Mouse (Mus musculus) myocyte (in vitro differentiated cells): ENCODE data around the gene Rpl36-ps4. TPM values are rescaled to one million over a fixed set of nuclear protein-coding genes. Genes with fewer than 3 reads are reported as not detected.

Source experiments
- H3K27me3 ChIP-seq: one replicate; pipeline ENCODE4 v1.6.1; 2011; ENCODE audit not compliant: control insufficient read depth, insufficient read depth, insufficient read length
- H3K36me3 ChIP-seq: one replicate; pipeline ENCODE4 v1.6.1; 2011; ENCODE audit not compliant: control insufficient read depth, insufficient read depth
- H3K4me2 ChIP-seq: one replicate; pipeline ENCODE4 v1.6.1; 2011; ENCODE audit warnings: low read depth, control low read depth
- H3K4me3 ChIP-seq: one replicate; pipeline ENCODE4 v1.5.1; 2011; ENCODE audit warnings: mild to moderate bottlenecking, control low read depth, moderate library complexity
- H3K79me2 ChIP-seq: one replicate; pipeline ENCODE4 v1.6.1; 2011; ENCODE audit not compliant: control insufficient read depth, insufficient read depth
- H3ac ChIP-seq: one replicate; pipeline ENCODE4 v1.6.1; 2011; ENCODE audit not compliant: control insufficient read depth, insufficient read length
- CEBPB ChIP-seq: IDR thresholded peaks from 2 replicates; pipeline ENCODE4 v1.6.1; 2011; ENCODE audit warnings: mild to moderate bottlenecking, moderate library complexity; ENCODE audit not compliant: poor library complexity, insufficient read depth, severe bottlenecking
- E2F4 ChIP-seq: IDR thresholded peaks from one replicate; pipeline ENCODE4 v1.6.1; 2011; ENCODE audit warnings: mild to moderate bottlenecking, control low read depth, moderate library complexity; ENCODE audit not compliant: insufficient read depth
- MAX ChIP-seq: IDR thresholded peaks from one replicate; pipeline ENCODE4 v1.6.1; 2011; ENCODE audit warnings: low read depth, mild to moderate bottlenecking, control low read depth
- MYOD1 ChIP-seq, 3 experiments: IDR thresholded peaks; one replicate each; pipeline ENCODE4 v1.6.1; 2011; ENCODE audit warnings: control low read depth in 2 of 3, low read depth in 2 of 3, mild to moderate bottlenecking in 2 of 3, moderate library complexity in 1 of 3; ENCODE audit not compliant: insufficient read length in 2 of 3, control insufficient read depth in 1 of 3
- MYOG ChIP-seq, 3 experiments: IDR thresholded peaks; one replicate each; pipeline ENCODE4 v1.6.1; 2011; ENCODE audit warnings: control low read depth in 2 of 3, low read depth in 2 of 3, mild to moderate bottlenecking in 2 of 3; ENCODE audit not compliant: insufficient read length in 2 of 3, control insufficient read depth in 1 of 3, insufficient read depth in 1 of 3
- POLR2A ChIP-seq: IDR thresholded peaks from one replicate; pipeline ENCODE4 v1.6.1; 2011; ENCODE audit warnings: low read depth, mild to moderate bottlenecking, control low read depth, moderate library complexity; ENCODE audit not compliant: insufficient read length
- POLR2AphosphoS2 ChIP-seq: IDR thresholded peaks from one replicate; pipeline ENCODE4 v1.6.1; 2011; ENCODE audit warnings: low read depth, control low read depth; ENCODE audit not compliant: insufficient read length
- REST ChIP-seq: IDR thresholded peaks from one replicate; pipeline ENCODE4 v1.6.1; 2011; ENCODE audit warnings: mild to moderate bottlenecking, control low read depth, moderate library complexity; ENCODE audit not compliant: insufficient read depth, insufficient read length
- SRF ChIP-seq: IDR thresholded peaks from one replicate; pipeline ENCODE4 v1.6.1; 2011; ENCODE audit warnings: low read depth; ENCODE audit not compliant: control insufficient read depth, insufficient read length
- TCF12 ChIP-seq: IDR thresholded peaks from one replicate; pipeline ENCODE4 v1.6.1; 2011; ENCODE audit warnings: mild to moderate bottlenecking, control low read depth; ENCODE audit not compliant: poor library complexity, insufficient read depth, severe bottlenecking
- TCF3 ChIP-seq: IDR thresholded peaks from one replicate; pipeline ENCODE4 v1.6.1; 2011; ENCODE audit warnings: low read depth, control low read depth; ENCODE audit not compliant: insufficient read length
- USF1 ChIP-seq: IDR thresholded peaks from one replicate; pipeline ENCODE4 v1.6.1; 2011; ENCODE audit warnings: low read depth, mild to moderate bottlenecking, control low read depth, moderate library complexity
- polyA plus RNA-seq: library from polyadenylated mRNA; unstranded; fragments of >200 nt; fragmentation: generic; extraction: Trizol; gene quantifications from one replicate; pipeline ENCODE4 v1.2.1, GENCODE M21; 2012; ENCODE audit warnings: missing spikeins

The Rpl36-ps4 gene
- polyA plus RNA-seq, 1 experiment, result not detected

DNA sequence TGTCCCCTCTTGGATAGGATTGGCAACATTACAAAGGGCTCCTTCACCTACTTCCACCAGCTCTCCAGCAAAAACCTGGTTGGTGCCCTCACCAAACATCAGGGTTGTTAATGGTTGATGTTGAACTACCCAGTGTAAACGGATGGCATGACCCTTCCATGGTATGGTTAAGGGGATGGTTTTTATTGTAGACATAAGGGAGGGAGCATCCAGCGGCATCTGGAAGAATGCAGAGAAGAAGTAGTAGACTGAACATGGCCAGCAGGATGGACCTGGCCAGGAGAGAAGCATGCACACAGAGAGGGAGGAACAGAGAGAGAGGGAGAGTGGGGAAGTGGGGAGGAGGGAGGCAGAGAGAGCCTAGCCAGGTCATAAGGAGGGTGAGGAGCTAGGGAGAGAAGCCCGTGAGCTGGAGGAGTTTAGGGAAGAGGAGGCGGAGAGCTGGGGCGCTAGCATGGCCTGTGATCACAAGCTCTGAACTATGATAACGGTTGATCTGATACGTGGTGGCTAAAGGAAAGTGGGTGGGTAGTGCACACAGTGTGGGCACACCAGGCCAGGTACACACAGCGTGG lies 45.3 kb upstream of the Rpl36-ps4 start:
- H3K4me2 ChIP-seq, result no peak overlapping the region
- H3K27me3 ChIP-seq, result no peaks in the 10 kb centered on the region
- no peak overlapping the region for H3ac ChIP-seq
- H3K79me2 ChIP-seq, result no peaks in the 10 kb centered on the region
- H3K4me3 ChIP-seq, result no peak overlapping the region
- no peaks in the 10 kb centered on the region for H3K36me3 ChIP-seq
- TF ChIP-seq MAX (no peak), CEBPB (no peak), MYOG (IDR thresholded peaks at IDR 0.05; ENCODE audit: control insufficient read depth in 1 of 3, insufficient read depth in 1 of 3, insufficient read length in 2 of 3, low read depth in 2 of 3) (no peak), POLR2AphosphoS2 (no peak), REST (no peak), TCF3 (no peak), MYOD1 (IDR thresholded peaks at IDR 0.05; ENCODE audit: control insufficient read depth in 1 of 3, insufficient read length in 2 of 3, low read depth in 2 of 3) (no peak), POLR2A (no peak), USF1 (no peak), E2F4 (no peak), SRF (no peak), TCF12 (no peak)

DNA sequence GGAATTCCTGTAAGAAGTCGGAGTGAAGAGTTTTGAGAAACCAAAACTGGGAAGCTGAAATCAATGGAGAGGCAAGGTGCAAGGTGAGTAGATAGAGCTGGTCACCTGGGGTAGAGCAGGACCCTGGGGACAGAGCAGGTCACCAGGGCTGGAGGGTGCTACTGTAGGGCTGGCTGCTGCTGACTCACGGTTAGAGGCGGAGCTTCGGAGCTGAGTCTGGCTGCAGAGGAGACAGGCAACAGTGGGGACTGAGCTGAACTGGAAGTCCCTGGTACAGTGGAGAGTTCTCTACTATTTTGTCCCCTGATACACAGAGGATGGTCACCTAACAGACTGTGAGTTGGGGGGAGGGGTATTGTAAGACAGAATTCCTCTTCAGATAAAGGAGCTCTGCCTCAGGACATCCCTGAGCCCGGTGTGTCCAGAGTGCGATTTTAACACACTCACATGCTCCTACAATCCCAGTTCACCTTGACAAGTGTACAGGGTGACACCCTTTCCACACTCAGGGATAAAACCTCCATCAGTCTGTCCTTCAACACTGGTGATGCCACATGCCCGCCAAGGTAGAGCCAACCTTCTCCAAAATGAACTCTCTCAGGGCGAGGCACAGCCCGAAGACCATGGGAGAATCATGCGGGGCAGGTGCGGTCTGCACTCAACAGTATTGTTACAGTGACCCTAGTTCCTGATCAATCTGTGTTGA lies 44.3 kb upstream of the Rpl36-ps4 start:
- no peak for TF ChIP-seq E2F4
- Histone ChIP-seq H3K27me3 (no peaks in the 10 kb centered on the region), H3K4me3 (no peak overlapping the region), H3ac (no peak overlapping the region), H3K36me3 (no peaks in the 10 kb centered on the region), H3K4me2 (no peak overlapping the region), H3K79me2 (no peaks in the 10 kb centered on the region)

DNA sequence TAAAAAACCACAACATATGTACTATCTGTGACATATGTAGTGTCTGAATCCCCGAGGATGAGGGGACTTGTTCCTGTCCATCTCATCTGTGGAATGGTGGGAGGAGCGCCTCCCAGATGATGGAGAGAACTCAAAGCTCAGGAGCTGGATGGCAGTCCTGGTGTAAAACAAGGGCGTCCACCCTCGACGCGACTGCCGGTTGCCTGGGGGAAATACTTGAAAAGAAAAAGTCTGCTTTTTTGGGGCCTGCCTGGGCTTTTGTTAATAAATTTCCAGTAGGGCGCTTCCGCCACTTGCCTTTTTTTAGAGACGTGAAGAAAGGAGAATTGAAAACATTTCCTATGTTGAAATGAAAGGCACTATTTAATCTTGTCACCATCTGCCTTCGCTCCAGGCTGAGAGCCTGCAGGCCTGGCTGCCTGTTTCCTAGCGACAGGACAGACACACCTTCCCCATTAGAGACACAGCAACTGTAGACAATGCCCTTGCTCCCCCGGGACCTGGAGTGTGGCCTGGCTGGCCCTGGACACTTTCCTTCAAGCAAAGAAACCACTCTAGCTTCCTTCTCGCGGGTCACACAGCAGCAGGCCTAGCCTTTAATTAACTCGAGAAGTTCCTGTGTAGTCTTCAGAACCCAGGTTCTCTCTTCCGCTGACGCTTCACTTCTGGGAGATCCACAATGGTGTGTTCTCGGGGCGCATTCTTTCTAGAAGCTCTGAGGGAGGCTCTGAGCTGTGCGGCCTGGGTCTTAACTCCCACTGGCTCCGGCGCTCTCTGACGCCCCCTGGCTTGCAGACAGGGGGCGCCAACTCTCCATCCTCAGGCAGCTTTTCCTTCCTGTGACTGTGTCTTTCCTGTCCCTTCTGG lies 43.3 kb upstream of the Rpl36-ps4 start:
- H3K27me3 ChIP-seq, result no peaks in the 10 kb centered on the region
- TF ChIP-seq SRF (no peak), MAX (no peak), USF1 (no peak), POLR2AphosphoS2 (no peak), CEBPB (no peak), TCF12 (no peak), MYOD1 (IDR thresholded peaks at IDR 0.05; ENCODE audit: control insufficient read depth in 1 of 3, insufficient read length in 2 of 3, low read depth in 2 of 3) (no peak), POLR2A (no peak), MYOG (IDR thresholded peaks at IDR 0.05; ENCODE audit: control insufficient read depth in 1 of 3, insufficient read depth in 1 of 3, insufficient read length in 2 of 3, low read depth in 2 of 3) (no peak), E2F4 (no peak), TCF3 (no peak)

DNA sequence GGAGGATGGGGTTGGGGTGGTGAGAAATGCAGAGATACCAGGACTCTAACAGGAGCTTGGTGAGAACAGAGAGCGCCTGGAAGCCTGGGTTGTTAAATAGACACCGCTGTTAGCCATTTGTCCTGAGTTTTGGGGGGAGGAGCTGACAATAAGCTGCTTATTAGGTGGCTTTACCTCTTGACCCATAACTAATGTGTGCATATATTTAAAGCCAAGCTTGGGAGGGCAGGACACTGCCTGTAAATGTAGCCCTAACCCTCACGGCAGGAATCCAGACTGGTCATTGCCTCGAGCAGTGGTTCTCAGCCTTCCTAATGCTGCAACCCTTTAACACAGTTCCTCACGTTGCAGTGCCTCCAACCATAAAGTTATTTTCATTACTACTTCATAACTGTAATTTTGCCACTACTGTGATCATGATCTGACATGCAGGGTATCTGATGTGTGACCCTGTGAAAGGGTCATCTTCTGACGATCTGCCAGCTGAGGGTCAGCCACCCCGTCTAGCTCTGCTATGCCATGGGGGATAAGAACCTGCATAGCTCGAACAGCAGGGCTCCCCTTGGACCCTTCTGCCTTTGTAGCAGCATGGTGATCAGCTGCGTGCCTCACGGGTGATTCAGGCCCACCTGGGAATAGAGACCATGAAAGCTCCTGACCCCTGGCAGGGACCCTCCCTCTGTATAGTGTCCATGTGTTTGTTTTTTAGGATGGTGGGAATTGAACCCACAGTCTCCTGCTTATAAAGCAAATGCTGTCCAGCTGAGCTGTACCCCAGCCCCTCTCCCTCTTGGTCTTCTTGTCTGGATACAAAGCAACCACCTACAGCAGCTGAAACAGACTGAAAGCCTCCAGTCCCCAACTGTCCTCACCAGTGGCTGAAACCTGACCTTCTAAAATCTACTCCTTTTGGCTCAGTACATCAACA lies 42.0 kb upstream of the Rpl36-ps4 start:
- TF ChIP-seq TCF3, result no peak
- no peak for TF ChIP-seq MYOD1 (IDR thresholded peaks at IDR 0.05; ENCODE audit: control insufficient read depth in 1 of 3, insufficient read length in 2 of 3, low read depth in 2 of 3)
- no peak for TF ChIP-seq POLR2AphosphoS2
- no peak for TF ChIP-seq TCF12
- TF ChIP-seq USF1, result no peak
- no peak for TF ChIP-seq E2F4
- TF ChIP-seq REST, result no peak
- no peak for TF ChIP-seq CEBPB
- no peak for TF ChIP-seq MAX
- TF ChIP-seq SRF, result no peak
- no peak for TF ChIP-seq POLR2A
- no peak for TF ChIP-seq MYOG (IDR thresholded peaks at IDR 0.05; ENCODE audit: control insufficient read depth in 1 of 3, insufficient read depth in 1 of 3, insufficient read length in 2 of 3, low read depth in 2 of 3)
- H3ac ChIP-seq, result no peak overlapping the region
- no peaks in the 10 kb centered on the region for H3K79me2 ChIP-seq
- H3K4me3 ChIP-seq, result no peak overlapping the region
- H3K4me2 ChIP-seq, result no peak overlapping the region
- no peaks in the 10 kb centered on the region for H3K36me3 ChIP-seq
- H3K27me3 ChIP-seq, result no peaks in the 10 kb centered on the region

More for the DNA sequence above, 43.3 kb upstream of the Rpl36-ps4 start:
- H3K79me2 ChIP-seq, result no peaks in the 10 kb centered on the region
- H3K4me2 ChIP-seq, result no peak overlapping the region
- no peaks in the 10 kb centered on the region for H3K36me3 ChIP-seq
- no peak overlapping the region for H3ac ChIP-seq
- H3K4me3 ChIP-seq, result no peak overlapping the region
